Mouse (Mus musculus) olfactory bulb, adult 2 months (tissue): ENCODE results near the gene Supv3l1.

Experiments
- CTCF ChIP-seq: fragments of 200-500 bp; IDR thresholded peaks from 2 replicates; pipeline ENCODE4 v1.5.1; 2012; ENCODE audit warnings: low read depth, mild to moderate bottlenecking, low read length, moderate library complexity; ENCODE audit not compliant: insufficient read depth
- POLR2A ChIP-seq: fragments of 200-500 bp; IDR thresholded peaks from 2 replicates; pipeline ENCODE4 v1.6.1; 2012; ENCODE audit warnings: mild to moderate bottlenecking, low read depth, low read length, moderate library complexity; ENCODE audit not compliant: insufficient read depth

DNA sequence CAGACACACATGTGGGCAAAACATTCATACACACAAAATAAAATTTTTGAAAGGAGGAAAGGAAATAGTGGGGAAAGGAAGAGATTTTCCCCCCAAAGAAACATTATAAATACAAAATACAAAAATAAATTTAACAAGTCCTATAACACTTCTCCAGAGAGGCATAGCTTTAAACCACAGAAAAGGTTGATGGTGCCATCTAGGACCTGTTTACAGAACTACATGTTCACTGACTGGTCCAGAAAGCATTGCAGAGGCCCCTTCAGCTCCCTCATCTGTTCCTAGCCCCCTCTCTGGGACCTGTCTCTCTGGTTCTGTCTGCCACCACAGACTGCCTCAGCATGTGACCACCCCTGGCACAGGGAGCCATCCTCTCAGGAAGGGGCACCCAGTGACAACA lies 68.6 kb downstream of the Supv3l1 start:
- TF ChIP-seq POLR2A (no peak), CTCF (no peak)
